Mouse (Mus musculus): ENCODE data around the gene Myoz1. TPM values are rescaled to one million over a fixed set of nuclear protein-coding genes. Genes with fewer than 3 reads are reported as not detected.
A peak's percentile ranks its signal among the peaks of the same experiment; 100 is the strongest.
"Not testable (repeated sequence)": the region's sequence is repeated elsewhere in the genome, so short reads cannot be mapped to it uniquely, and the experiment has no call there.

The Myoz1 gene
- total RNA-seq, 2 experiments from 2014 or later = not detected

GRCm38 (mm10) chr14:20639918-20640619 lies 16.3 kb downstream of the Myoz1 start:
- DNase-seq = no peak
- intact Hi-C loops (cut with DNase I) = no loop called here

GRCm38 (mm10) chr14:20638702-20639101 lies 17.6 kb downstream of the Myoz1 start:
- intact Hi-C loops (cut with DNase I) = no loop called here
- no peak for DNase-seq

GRCm38 (mm10) chr14:20637818-20638574 lies 18.3 kb downstream of the Myoz1 start:
- intact Hi-C loops (cut with DNase I) = no loop called here
- no peak for DNase-seq

GRCm38 (mm10) chr14:20636968-20637367 lies 19.4 kb downstream of the Myoz1 start:
- intact Hi-C loops (cut with DNase I); DNase-seq: not testable (repeated sequence)

GRCm38 (mm10) chr14:20635546-20635945 lies 20.8 kb downstream of the Myoz1 start:
- intact Hi-C loops (cut with DNase I) = no loop called here
- no peak for DNase-seq

- intact Hi-C loops (cut with DNase I) = no loop called here
- DNase-seq = no peak
These were observed 25.1 kb downstream of the Myoz1 start for GRCm38 (mm10) chr14:20631253-20631652.

GRCm38 (mm10) chr14:20626971-20627370 lies 29.4 kb downstream of the Myoz1 start:
- intact Hi-C loops (cut with DNase I) = no loop called here
- DNase-seq = peak; percentile 11

- intact Hi-C loops (cut with DNase I) = no loop called here
- no peak for DNase-seq
These were observed 29.9 kb downstream of the Myoz1 start for GRCm38 (mm10) chr14:20626447-20626846.

GRCm38 (mm10) chr14:20622907-20623306 lies 33.4 kb downstream of the Myoz1 start:
- DNase-seq = no peak
- intact Hi-C loops (cut with DNase I) = no loop called here

GRCm38 (mm10) chr14:20622412-20622811 lies 33.9 kb downstream of the Myoz1 start:
- intact Hi-C loops (cut with DNase I) = no loop called here
- DNase-seq = no peak

- DNase-seq = no peak
- intact Hi-C loops (cut with DNase I) = no loop called here
These were observed 34.4 kb downstream of the Myoz1 start for GRCm38 (mm10) chr14:20621903-20622302.

GRCm38 (mm10) chr14:20619131-20619530 lies 37.2 kb downstream of the Myoz1 start:
- no peak for DNase-seq
- intact Hi-C loops (cut with DNase I) = no loop called here

- intact Hi-C loops (cut with DNase I) = no loop called here
- DNase-seq = no peak
These were observed 38.1 kb downstream of the Myoz1 start for GRCm38 (mm10) chr14:20618211-20618610.

GRCm38 (mm10) chr14:20616421-20616820 lies 39.9 kb downstream of the Myoz1 start:
- no peak for DNase-seq
- intact Hi-C loops (cut with DNase I) = no loop called here

- intact Hi-C loops (cut with DNase I) = no loop called here
- no peak for DNase-seq
These were observed 41.3 kb downstream of the Myoz1 start for GRCm38 (mm10) chr14:20615075-20615474.

- DNase-seq = no peak
- intact Hi-C loops (cut with DNase I) = no loop called here
These were observed 43.5 kb downstream of the Myoz1 start for GRCm38 (mm10) chr14:20612820-20613219.

- DNase-seq = no peak
- intact Hi-C loops (cut with DNase I) = no loop called here
These were observed 46.2 kb downstream of the Myoz1 start for GRCm38 (mm10) chr14:20610146-20610545.

- DNase-seq = no peak
- intact Hi-C loops (cut with DNase I) = no loop called here
These were observed 46.8 kb downstream of the Myoz1 start for GRCm38 (mm10) chr14:20609519-20609918.

GRCm38 (mm10) chr14:20607396-20608126 lies 48.8 kb downstream of the Myoz1 start:
- no peak for DNase-seq
- intact Hi-C loops (cut with DNase I) = no loop called here

- no peak for DNase-seq
- intact Hi-C loops (cut with DNase I) = no loop called here
These were observed 55.1 kb downstream of the Myoz1 start for GRCm38 (mm10) chr14:20601287-20601686.

GRCm38 (mm10) chr14:20600203-20600602 lies 56.1 kb downstream of the Myoz1 start:
- DNase-seq = no peak
- intact Hi-C loops (cut with DNase I) = no loop called here

- intact Hi-C loops (cut with DNase I) = no loop called here
These were observed 56.8 kb downstream of the Myoz1 start for GRCm38 (mm10) chr14:20599542-20599941.

More at GRCm38 (mm10) chr14:20599542-20599941, 56.8 kb downstream of the Myoz1 start:
- no peak for DNase-seq

Measured in left cerebral cortex, postnatal 4 days (tissue).